Mouse (Mus musculus): Measurements from ENCODE around the gene 2300009A05Rik. TPM values are rescaled to one million over a fixed set of nuclear protein-coding genes. Genes with fewer than 3 reads are reported as not detected.

2300009A05Rik gene
- polyA plus RNA-seq, 1 experiment from 2014 or later: 55.7 TPM

DNA sequence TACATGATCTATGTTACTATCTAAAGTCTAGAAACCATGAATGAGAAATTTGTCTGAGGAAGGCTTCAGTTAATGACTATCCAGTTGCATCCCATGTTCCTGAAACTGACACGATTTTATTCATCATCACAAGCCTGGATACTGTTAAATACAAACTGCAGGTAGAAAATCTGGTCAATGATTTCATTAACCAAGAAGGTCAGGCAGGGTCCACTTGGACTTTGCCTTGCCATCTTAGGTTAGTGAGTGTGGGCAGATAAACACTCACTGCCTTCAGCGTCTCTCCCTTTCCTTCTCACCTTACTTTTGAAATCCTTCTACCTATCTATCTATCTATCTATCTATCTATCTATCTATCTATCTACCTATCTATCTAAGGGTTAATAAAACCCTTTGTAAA lies 7.7 kb downstream of the 2300009A05Rik start:
- no peak overlapping the region for H3K4me2 ChIP-seq (ENCODE audit: low read length)
- ATAC-seq (replicated peaks; ENCODE audit: low FRiP score, low TSS enrichment, low read depth): no peak

DNA sequence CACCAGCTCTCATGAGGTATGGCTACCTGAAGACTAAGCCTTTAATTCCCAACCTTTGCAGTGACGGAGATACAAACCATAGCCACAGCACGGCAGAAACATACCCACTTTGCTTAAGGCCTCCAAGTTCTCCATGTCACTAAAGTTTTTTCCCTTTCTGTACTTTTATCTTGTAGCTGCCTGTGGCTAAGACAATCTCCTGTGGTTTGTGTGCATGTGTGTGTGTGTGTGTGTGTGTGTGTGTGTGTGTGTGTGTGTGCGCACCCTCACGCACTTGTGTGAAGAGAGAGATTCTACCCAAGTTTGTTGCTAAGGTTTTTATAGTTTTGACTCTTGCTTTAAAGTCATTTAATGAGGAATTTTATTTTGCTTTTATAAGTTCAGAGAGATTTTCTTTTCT lies 16.3 kb downstream of the 2300009A05Rik start:
- Histone ChIP-seq H3K4me3 (ENCODE audit: low read depth, low read length) (no peak overlapping the region), H3K27me3 (replicated peaks; ENCODE audit: control insufficient read depth, insufficient read depth, low read length) (no peaks in the 10 kb centered on the region)
- 86% methylated on average over 4 of the region's 4 CpGs for WGBS

More for the DNA sequence above, 7.7 kb downstream of the 2300009A05Rik start:
- no peaks in the 10 kb centered on the region for H3K4me1 ChIP-seq (replicated peaks; ENCODE audit: control insufficient read depth, insufficient read depth, low read length)
- no peak overlapping the region for H3K27ac ChIP-seq (ENCODE audit: low read depth)
- no peaks in the 10 kb centered on the region for H3K36me3 ChIP-seq (ENCODE audit: control insufficient read depth, insufficient read depth, low read length)
- no peaks in the 10 kb centered on the region for H3K9me3 ChIP-seq (ENCODE audit: control insufficient read depth, low read length)
- DNase-seq (ENCODE audit: low spot score): no peak
- H3K9ac ChIP-seq (ENCODE audit: low read length): no peak overlapping the region
- H3K4me3 ChIP-seq (ENCODE audit: low read depth, low read length): no peak overlapping the region
- WGBS: 73% methylated on average over 2 of the region's 2 CpGs
- H3K27me3 ChIP-seq (replicated peaks; ENCODE audit: control insufficient read depth, insufficient read depth, low read length): no peaks in the 10 kb centered on the region

DNA sequence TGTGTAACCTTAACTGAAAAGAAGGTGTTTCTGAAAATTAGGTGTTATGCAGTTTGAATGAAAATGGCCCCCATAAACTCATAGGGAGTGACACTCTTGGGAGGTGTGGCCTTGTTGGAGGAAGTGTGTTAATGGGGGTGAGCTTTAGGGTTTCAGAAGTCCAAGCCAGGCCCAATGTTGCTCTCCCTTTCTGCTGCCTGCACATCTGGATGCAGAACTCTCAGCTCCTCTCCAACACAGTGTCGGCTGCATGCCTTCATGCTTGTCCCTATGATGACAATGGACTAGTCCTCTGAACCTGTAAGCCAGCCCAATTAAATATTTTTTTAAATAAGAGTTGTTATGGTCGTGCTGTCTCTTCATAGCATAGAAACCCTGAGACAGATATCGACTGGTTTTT lies 18.7 kb downstream of the 2300009A05Rik start:
- Histone ChIP-seq H3K4me3 (ENCODE audit: low read depth, low read length) (no peak overlapping the region), H3K27me3 (replicated peaks; ENCODE audit: control insufficient read depth, insufficient read depth, low read length) (no peaks in the 10 kb centered on the region), H3K9ac (ENCODE audit: low read length) (no peak overlapping the region), H3K36me3 (ENCODE audit: control insufficient read depth, insufficient read depth, low read length) (no peaks in the 10 kb centered on the region), H3K4me2 (ENCODE audit: low read length) (no peak overlapping the region), H3K27ac (ENCODE audit: low read depth) (no peak overlapping the region), H3K4me1 (replicated peaks; ENCODE audit: control insufficient read depth, insufficient read depth, low read length) (peaks cover 14% of the 10 kb centered on the region), H3K9me3 (ENCODE audit: control insufficient read depth, low read length) (no peaks in the 10 kb centered on the region)
- ATAC-seq (replicated peaks; ENCODE audit: low FRiP score, low TSS enrichment, low read depth) (no peak), DNase-seq (ENCODE audit: low spot score) (no peak)
- WGBS: 80% methylated on average over 3 of the region's 3 CpGs

More for the DNA sequence above, 16.3 kb downstream of the 2300009A05Rik start:
- no peak overlapping the region for H3K27ac ChIP-seq (ENCODE audit: low read depth)
- H3K4me2 ChIP-seq (ENCODE audit: low read length): no peak overlapping the region
- ATAC-seq (replicated peaks; ENCODE audit: low FRiP score, low TSS enrichment, low read depth): no peak
- H3K36me3 ChIP-seq (ENCODE audit: control insufficient read depth, insufficient read depth, low read length): no peaks in the 10 kb centered on the region
- no peak overlapping the region for H3K9ac ChIP-seq (ENCODE audit: low read length)
- H3K4me1 ChIP-seq (replicated peaks; ENCODE audit: control insufficient read depth, insufficient read depth, low read length): peaks cover 4% of the 10 kb centered on the region
- DNase-seq (ENCODE audit: low spot score): no peak
- no peaks in the 10 kb centered on the region for H3K9me3 ChIP-seq (ENCODE audit: control insufficient read depth, low read length)

DNA sequence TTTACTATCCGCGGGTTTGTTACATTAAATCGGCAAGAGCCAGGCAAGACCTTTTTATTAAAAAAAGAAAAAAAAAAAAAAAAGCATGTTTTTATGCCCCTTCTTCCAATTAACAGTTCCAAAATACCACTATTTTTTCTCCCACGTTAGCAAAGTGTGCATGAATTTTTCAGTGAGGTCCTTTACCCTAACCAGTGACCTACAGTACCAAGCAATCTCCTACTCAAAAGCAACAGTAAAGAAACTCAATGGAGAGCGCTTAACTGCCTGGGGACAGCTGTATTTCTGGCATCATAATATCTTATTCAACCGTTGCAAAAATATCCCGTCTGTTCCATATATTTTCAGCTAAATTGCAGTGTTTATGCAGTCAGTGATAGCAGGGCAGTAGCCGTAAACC lies 20.9 kb downstream of the 2300009A05Rik start:
- Histone ChIP-seq H3K27me3 (replicated peaks; ENCODE audit: control insufficient read depth, insufficient read depth, low read length) (no peaks in the 10 kb centered on the region), H3K36me3 (ENCODE audit: control insufficient read depth, insufficient read depth, low read length) (no peaks in the 10 kb centered on the region), H3K27ac (ENCODE audit: low read depth) (peak overlapping the region; percentile 79), H3K4me2 (ENCODE audit: low read length) (peak overlapping the region; percentile 63), H3K4me1 (replicated peaks; ENCODE audit: control insufficient read depth, insufficient read depth, low read length) (peaks cover 18% of the 10 kb centered on the region), H3K9ac (ENCODE audit: low read length) (peak overlapping the region; percentile 83), H3K4me3 (ENCODE audit: low read depth, low read length) (peak overlapping the region; percentile 68), H3K9me3 (ENCODE audit: control insufficient read depth, low read length) (no peaks in the 10 kb centered on the region)
- ATAC-seq (replicated peaks; ENCODE audit: low FRiP score, low TSS enrichment, low read depth) (no peak), DNase-seq (ENCODE audit: low spot score) (no peak)
- WGBS: 16% methylated on average over 8 of the region's 8 CpGs

DNA sequence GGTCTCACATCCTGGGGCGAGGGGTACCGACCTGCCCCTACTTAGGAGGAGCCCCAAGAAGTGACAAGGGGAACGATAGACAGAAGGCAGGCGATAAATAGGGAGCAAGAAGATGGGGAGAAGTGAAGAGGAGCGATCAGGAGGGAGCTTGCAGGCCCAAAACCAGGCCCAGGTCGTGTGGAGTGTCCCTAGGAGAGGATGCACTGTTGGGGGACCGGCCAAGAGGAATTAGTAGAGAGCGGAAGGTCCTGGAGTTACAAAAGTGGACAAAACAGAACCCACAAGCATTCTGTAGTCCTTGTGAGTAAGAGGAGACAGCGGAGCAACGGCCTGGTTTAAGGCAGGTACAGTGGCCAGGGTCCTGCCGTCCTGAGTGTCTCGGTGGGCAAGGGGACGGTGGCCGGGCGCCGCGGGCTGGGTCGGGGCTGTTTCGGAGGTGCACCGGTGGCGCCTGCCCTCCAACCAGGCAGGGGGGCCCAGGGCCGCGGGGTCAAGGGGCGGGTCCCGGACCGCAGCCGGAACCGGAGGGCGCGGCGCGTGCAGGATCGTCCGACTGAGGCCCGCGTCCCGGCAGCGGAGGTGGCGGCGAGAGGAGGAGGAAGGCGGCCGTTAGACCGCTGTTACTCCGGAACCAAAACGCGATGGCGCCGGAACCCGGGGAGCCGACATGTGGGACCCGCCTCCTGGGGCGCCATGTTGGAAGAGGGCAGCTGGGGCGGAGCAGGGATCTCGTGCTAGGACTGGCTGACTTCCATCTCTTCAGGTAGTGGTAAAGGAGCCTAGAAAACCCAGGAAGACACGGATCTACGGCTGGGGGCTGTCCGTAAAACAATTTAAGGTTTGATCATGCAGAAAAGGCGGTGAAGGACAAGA lies 21.5 kb downstream of the 2300009A05Rik start, which contains the start of gene Map2k5:
Map2k5 (minus strand) TSS at position 633 of the 873 bp plus-strand sequence.
- H3K27me3 ChIP-seq (replicated peaks; ENCODE audit: control insufficient read depth, insufficient read depth, low read length): no peaks in the 10 kb centered on the region
- peak within 1 kb of the TSS; percentile 63 for H3K4me2 ChIP-seq (ENCODE audit: low read length)
- H3K9ac ChIP-seq (ENCODE audit: low read length): peak within 1 kb of the TSS; percentile 83
- no peaks in the 10 kb centered on the region for H3K9me3 ChIP-seq (ENCODE audit: control insufficient read depth, low read length)
- peak within 1 kb of the TSS; percentile 68 for H3K4me3 ChIP-seq (ENCODE audit: low read depth, low read length)
- ATAC-seq (replicated peaks; ENCODE audit: low FRiP score, low TSS enrichment, low read depth) (peak; percentile 95), DNase-seq (ENCODE audit: low spot score) (peak; percentile 90)
- H3K36me3 ChIP-seq (ENCODE audit: control insufficient read depth, insufficient read depth, low read length): peaks cover 5% of the 10 kb centered on the region; the same call in 1 of the 2 replicates
- H3K4me1 ChIP-seq (replicated peaks; ENCODE audit: control insufficient read depth, insufficient read depth, low read length): peaks cover 18% of the 10 kb centered on the region
- H3K27ac ChIP-seq (ENCODE audit: low read depth): peak within 1 kb of the TSS; percentile 79
- 1% methylated on average over 58 of the region's 58 CpGs for WGBS

DNA sequence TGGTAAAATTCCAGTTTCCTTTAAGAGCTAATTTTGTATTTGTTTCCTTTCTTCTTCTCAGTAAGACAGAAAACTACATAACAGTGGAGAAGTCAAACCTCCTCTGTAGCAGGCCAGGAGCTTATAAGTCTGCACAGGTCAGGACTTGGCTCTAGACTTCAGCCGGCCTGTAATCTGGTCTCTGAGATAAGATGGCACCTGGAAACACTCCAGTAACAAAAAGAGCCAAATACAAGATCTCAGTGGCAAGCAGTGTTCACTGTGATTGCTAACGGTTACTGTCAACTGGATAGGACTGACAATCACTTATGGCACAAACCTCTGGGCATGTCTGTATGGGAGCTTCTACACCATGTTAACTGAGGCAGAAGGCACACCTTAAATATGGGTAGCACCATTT lies 25.7 kb downstream of the 2300009A05Rik start:
- peaks cover 32% of the 10 kb centered on the region; the same call in 1 of the 2 replicates for H3K36me3 ChIP-seq (ENCODE audit: control insufficient read depth, insufficient read depth, low read length)
- no peak overlapping the region for H3K4me2 ChIP-seq (ENCODE audit: low read length)
- peaks cover 15% of the 10 kb centered on the region for H3K4me1 ChIP-seq (replicated peaks; ENCODE audit: control insufficient read depth, insufficient read depth, low read length)
- H3K27ac ChIP-seq (ENCODE audit: low read depth): no peak overlapping the region
- H3K27me3 ChIP-seq (replicated peaks; ENCODE audit: control insufficient read depth, insufficient read depth, low read length): no peaks in the 10 kb centered on the region
- DNase-seq (ENCODE audit: low spot score): no peak
- no peak for ATAC-seq (replicated peaks; ENCODE audit: low FRiP score, low TSS enrichment, low read depth)
- H3K9ac ChIP-seq (ENCODE audit: low read length): no peak overlapping the region
- no peak overlapping the region for H3K4me3 ChIP-seq (ENCODE audit: low read depth, low read length)
- 78% methylated on average over 2 of the region's 2 CpGs for WGBS
- H3K9me3 ChIP-seq (ENCODE audit: control insufficient read depth, low read length): no peaks in the 10 kb centered on the region

DNA sequence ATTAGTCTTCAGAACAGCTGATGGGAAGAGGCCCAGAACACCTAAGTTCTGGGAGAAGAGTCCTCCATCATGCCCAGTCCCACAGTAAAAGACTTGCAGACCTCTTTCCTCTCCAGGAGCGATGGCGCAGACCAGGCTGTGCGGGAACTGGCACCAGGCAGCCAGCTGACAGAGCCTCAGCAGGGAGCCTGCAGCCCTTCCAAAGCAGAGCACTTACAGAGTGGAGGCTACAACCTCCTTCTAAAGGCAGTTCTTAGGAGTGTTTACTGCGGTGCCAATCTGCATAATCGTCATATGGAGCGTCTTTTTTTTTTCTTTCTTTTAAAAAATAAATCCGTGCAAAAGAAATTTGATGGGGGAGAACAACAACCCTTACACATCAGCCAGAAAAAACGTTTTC lies 26.5 kb downstream of the 2300009A05Rik start:
- no peak overlapping the region for H3K9ac ChIP-seq (ENCODE audit: low read length)
- WGBS: 77% methylated on average over 8 of the region's 8 CpGs
- H3K27me3 ChIP-seq (replicated peaks; ENCODE audit: control insufficient read depth, insufficient read depth, low read length): no peaks in the 10 kb centered on the region
- H3K4me2 ChIP-seq (ENCODE audit: low read length): no peak overlapping the region
- no peak overlapping the region for H3K27ac ChIP-seq (ENCODE audit: low read depth)
- DNase-seq (ENCODE audit: low spot score) (no peak), ATAC-seq (replicated peaks; ENCODE audit: low FRiP score, low TSS enrichment, low read depth) (no peak)
- H3K36me3 ChIP-seq (ENCODE audit: control insufficient read depth, insufficient read depth, low read length): peaks cover 33% of the 10 kb centered on the region; the same call in 1 of the 2 replicates
- no peak overlapping the region for H3K4me3 ChIP-seq (ENCODE audit: low read depth, low read length)
- no peaks in the 10 kb centered on the region for H3K9me3 ChIP-seq (ENCODE audit: control insufficient read depth, low read length)
- peaks cover 14% of the 10 kb centered on the region for H3K4me1 ChIP-seq (replicated peaks; ENCODE audit: control insufficient read depth, insufficient read depth, low read length)

DNA sequence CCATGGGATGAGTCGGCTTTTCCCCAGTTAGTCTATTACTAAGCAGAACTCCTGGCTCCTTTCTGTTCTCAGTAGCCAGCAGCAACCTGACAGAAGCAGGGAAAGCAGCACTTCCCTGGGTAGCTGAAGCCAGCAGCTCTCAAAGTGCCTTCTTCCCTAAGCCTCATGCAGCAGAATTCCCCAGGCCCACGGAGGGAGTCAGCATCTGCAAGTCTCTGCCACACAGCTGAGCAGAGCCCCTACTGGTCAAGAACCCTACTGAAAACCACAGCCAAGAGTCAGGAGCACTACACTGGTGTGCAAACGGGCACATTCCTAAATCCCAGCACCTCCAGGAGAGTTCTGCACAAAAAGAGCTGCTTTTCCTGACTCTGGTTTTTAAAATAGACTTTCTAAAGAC lies 38.6 kb downstream of the 2300009A05Rik start:
- no peak for ATAC-seq (replicated peaks; ENCODE audit: low FRiP score, low TSS enrichment, low read depth)
- Histone ChIP-seq H3K4me2 (ENCODE audit: low read length) (no peak overlapping the region), H3K36me3 (ENCODE audit: control insufficient read depth, insufficient read depth, low read length) (peaks cover 9% of the 10 kb centered on the region), H3K4me1 (replicated peaks; ENCODE audit: control insufficient read depth, insufficient read depth, low read length) (no peaks in the 10 kb centered on the region), H3K9ac (ENCODE audit: low read length) (no peak overlapping the region), H3K9me3 (ENCODE audit: control insufficient read depth, low read length) (no peaks in the 10 kb centered on the region; the same call in 1 of the 2 replicates), H3K4me3 (ENCODE audit: low read depth, low read length) (no peak overlapping the region), H3K27ac (ENCODE audit: low read depth) (no peak overlapping the region), H3K27me3 (replicated peaks; ENCODE audit: control insufficient read depth, insufficient read depth, low read length) (no peaks in the 10 kb centered on the region)
- no peak for DNase-seq (ENCODE audit: low spot score)
- WGBS: 59% methylated on average over 3 of the region's 3 CpGs
